8 mouse cellular contexts compared by ENCODE assay signal in genomic region chr16:28793115-28793514, GRCm38 (mm10). TPM values are rescaled to one million over a fixed set of nuclear protein-coding genes. Genes with fewer than 3 reads are reported as not detected.
DNase-seq lines count a peak whose midpoint lies in the region; ATAC-seq lines count a peak whose summit lies in the region.

No protein-coding gene starts in this region.

- no peak overlapping the region for H3K9ac ChIP-seq in intestine, embryonic 14.5 days (ENCODE audit: low read length)
- H3K9ac ChIP-seq in intestine, embryonic 16.5 days (ENCODE audit: low read depth, low read length) = no peak overlapping the region
- H3K9ac ChIP-seq in neural tube, embryonic 14.5 days (replicated peaks; ENCODE audit: low read depth, low read length) = no peak overlapping the region

- H3K27ac ChIP-seq in intestine, embryonic 14.5 days (ENCODE audit: low read depth) = no peak overlapping the region
- no peak overlapping the region for H3K27ac ChIP-seq in intestine, embryonic 16.5 days (ENCODE audit: low read length)
- no peak overlapping the region for H3K27ac ChIP-seq in neural tube, embryonic 14.5 days (ENCODE audit: low read depth, low read length)

- no peak overlapping the region for H3K4me3 ChIP-seq in intestine, embryonic 14.5 days (ENCODE audit: low read depth, low read length)
- no peak overlapping the region for H3K4me3 ChIP-seq in intestine, embryonic 16.5 days (ENCODE audit: low read length)
- no peak overlapping the region for H3K4me3 ChIP-seq in neural tube, embryonic 14.5 days (ENCODE audit: low read depth, low read length)

- no peak for ATAC-seq in intestine, embryonic 14.5 days (replicated peaks; ENCODE audit: low FRiP score, low TSS enrichment, low read depth)
- no peak for ATAC-seq in intestine, embryonic 16.5 days
- ATAC-seq in neural tube, embryonic 14.5 days (ENCODE audit: low read depth) = peak; percentile 70; the same call in 1 of the 2 replicates

- H3K4me2 ChIP-seq in intestine, embryonic 14.5 days (ENCODE audit: low read length) = no peak overlapping the region
- H3K4me2 ChIP-seq in intestine, embryonic 16.5 days (ENCODE audit: low read depth, low read length) = no peak overlapping the region
- no peak overlapping the region for H3K4me2 ChIP-seq in neural tube, embryonic 14.5 days (ENCODE audit: low read depth, low read length)

- H3K27me3 ChIP-seq in intestine, embryonic 14.5 days (replicated peaks; ENCODE audit: control insufficient read depth, insufficient read depth, low read length) = no peaks in the 10 kb centered on the region
- H3K27me3 ChIP-seq in intestine, embryonic 16.5 days (replicated peaks; ENCODE audit: control insufficient read depth, insufficient read depth, low read length) = no peaks in the 10 kb centered on the region
- no peaks in the 10 kb centered on the region for H3K27me3 ChIP-seq in neural tube, embryonic 14.5 days (ENCODE audit: control insufficient read depth, insufficient read depth, low read length)

- no peaks in the 10 kb centered on the region for H3K36me3 ChIP-seq in intestine, embryonic 14.5 days (ENCODE audit: control insufficient read depth, insufficient read depth, low read length)
- no peaks in the 10 kb centered on the region for H3K36me3 ChIP-seq in intestine, embryonic 16.5 days (ENCODE audit: control insufficient read depth, insufficient read depth, low read length)
- H3K36me3 ChIP-seq in neural tube, embryonic 14.5 days (ENCODE audit: control insufficient read depth, insufficient read depth, low read length) = no peaks in the 10 kb centered on the region

- 3% methylated on average over 4 of the region's 4 CpGs for WGBS in intestine, embryonic 14.5 days
- under 1% methylated on average over 4 of the region's 4 CpGs for WGBS in intestine, embryonic 16.5 days
- WGBS in neural tube, embryonic 14.5 days = 4% methylated on average over 4 of the region's 4 CpGs

- intact Hi-C loops in gastrocnemius, postnatal 14 days (cut with DNase I; ENCODE audit: low total_unique reads) = no loop called here
- intact Hi-C loops in left cerebral cortex, postnatal 14 days (cut with DNase I) = loop anchor here (10.0 kb wide), 1 partner anchor 278 kb away; no protein-coding TSS in a partner anchor

- DNase-seq in intestine, embryonic 14.5 days (ENCODE audit: low spot score) = peak; percentile 53
- peak; percentile 28 for DNase-seq in Muller cell, postnatal 12 days (ENCODE audit: inconsistent ontology term)
- peak; percentile 77 to 86 for DNase-seq in cerebellum, postnatal 10 days
- DNase-seq in gastrocnemius, postnatal 14 days = peak; percentile 18
- peak; percentile 15 to 39 for DNase-seq in left cerebral cortex, postnatal 14 days (ENCODE audit: low spot score in 2 of 2)
- no peak for DNase-seq in spleen, postnatal 36 days (ENCODE audit: low spot score in 2 of 2)

- H3K9me3 ChIP-seq in intestine, embryonic 14.5 days (ENCODE audit: control insufficient read depth, low read length) = no peaks in the 10 kb centered on the region
- H3K9me3 ChIP-seq in intestine, embryonic 16.5 days (ENCODE audit: control insufficient read depth, low read length) = no peaks in the 10 kb centered on the region
- no peaks in the 10 kb centered on the region for H3K9me3 ChIP-seq in neural tube, embryonic 14.5 days (ENCODE audit: control insufficient read depth, low read length)

- H3K4me1 ChIP-seq in intestine, embryonic 14.5 days (replicated peaks; ENCODE audit: control insufficient read depth, insufficient read depth, low read length) = no peaks in the 10 kb centered on the region
- no peaks in the 10 kb centered on the region for H3K4me1 ChIP-seq in intestine, embryonic 16.5 days (ENCODE audit: control insufficient read depth, insufficient read depth, low read length)
- H3K4me1 ChIP-seq in neural tube, embryonic 14.5 days (ENCODE audit: control insufficient read depth, insufficient read depth, low read length) = no peaks in the 10 kb centered on the region

RNA-seq across cellular contexts. Expression of gene Fgf12, which starts 40.2 kb away (rescaled TPM):
- polyA plus RNA-seq in intestine, embryonic 14.5 days (2014; fragmentation: Nextera tagmentation; extraction: Ambion mirVana) = 1.3 and 1.4 TPM in 2 replicates
- 0.47 and 1.1 TPM in 2 replicates for polyA plus RNA-seq in intestine, embryonic 16.5 days (2015; fragmentation: Nextera tagmentation; extraction: Ambion mirVana)
- total RNA-seq in gastrocnemius, postnatal 14 days (2021) = under 1 TPM; 0.18 to 0.60 TPM
- 100 to 1,000 TPM; 284 to 306 TPM for total RNA-seq in left cerebral cortex, postnatal 14 days (2021)
- polyA plus RNA-seq in neural tube, embryonic 14.5 days (2014; fragmentation: Nextera tagmentation; extraction: Ambion mirVana) = 56.6 and 79.8 TPM in 2 replicates

Comparison
In these comparisons a context has a peak if more than half of its experiments do, and no peak if none do; other contexts are left out.
1. DNase-seq: peak in intestine, embryonic 14.5 days (single experiment), Muller cell, postnatal 12 days (single experiment), cerebellum, postnatal 10 days (2 of 2), gastrocnemius, postnatal 14 days (single experiment) and left cerebral cortex, postnatal 14 days (2 of 2); none in spleen, postnatal 36 days (0 of 2).
2. RNA of gene Fgf12, which starts 40.2 kb away (polyA plus RNA-seq): 56.6 to 79.8 TPM in neural tube, embryonic 14.5 days; 1.3 to 1.4 TPM in intestine, embryonic 14.5 days and 0.47 to 1.1 TPM in intestine, embryonic 16.5 days; every median in the first group is over 10 times any median in the second.